Mouse (Mus musculus) limb, embryonic 15.5 days (tissue): ENCODE results near the gene Phb2. TPM values are rescaled to one million over a fixed set of nuclear protein-coding genes. Genes with fewer than 3 reads are reported as not detected.
A peak's percentile ranks its signal among the peaks of the same experiment; 100 is the strongest.

ENCODE experiments used
- ATAC-seq: fragments of 200-750 bp; cut with Nextera tagmentation; 2 replicates; pipeline ENCODE4 v1.8.0; 2017; ENCODE audit warnings: low read depth, moderate TSS enrichment; ENCODE audit not compliant: insufficient number of reproducible peaks, low FRiP score, low TSS enrichment
- H3K27ac ChIP-seq: fragments of 300-500 bp; sonication (generic); 2 replicates; pipeline ENCODE4 v1.5.1; 2015; ENCODE audit warnings: moderate library complexity, mild to moderate bottlenecking, inconsistent platforms
- H3K27me3 ChIP-seq: fragments of 300-500 bp; sonication (generic); 2 replicates; pipeline ENCODE4 v1.6.1; 2015; ENCODE audit warnings: inconsistent platforms
- H3K36me3 ChIP-seq: fragments of 300-500 bp; sonication (generic); 2 replicates; pipeline ENCODE4 v1.6.1; 2015; ENCODE audit warnings: inconsistent platforms
- H3K4me1 ChIP-seq: fragments of 300-500 bp; sonication (generic); 2 replicates; pipeline ENCODE4 v1.6.1; 2015; ENCODE audit warnings: inconsistent platforms
- H3K4me2 ChIP-seq: fragments of 300-500 bp; sonication (generic); 2 replicates; pipeline ENCODE4 v1.6.1; 2015; ENCODE audit warnings: mild to moderate bottlenecking, inconsistent platforms
- H3K4me3 ChIP-seq: fragments of 300-500 bp; sonication (generic); 2 replicates; pipeline ENCODE4 v1.5.1; 2015; ENCODE audit warnings: mild to moderate bottlenecking, inconsistent platforms
- H3K9ac ChIP-seq: fragments of 300-500 bp; sonication (generic); 2 replicates; pipeline ENCODE4 v1.6.1; 2015; ENCODE audit warnings: inconsistent platforms
- H3K9me3 ChIP-seq: fragments of 300-500 bp; sonication (generic); 2 replicates; pipeline ENCODE4 v1.6.1; 2016; ENCODE audit warnings: inconsistent platforms
- WGBS: fragments of 180-500 bp; shearing (Covaris S2); methylation state at CpG from one replicate; pipeline ENCODE4 v1.1.7; 2015; 5-methylcytosine and 5-hydroxymethylcytosine counted together
- polyA plus RNA-seq: library from polyadenylated mRNA; unstranded; fragments of >200 nt; fragmentation: Nextera tagmentation; extraction: Ambion mirVana; gene quantifications from 2 replicates; pipeline ENCODE4 v1.2.1, GENCODE M21; 2015

The Phb2 gene
- 285 and 312 TPM in 2 replicates for polyA plus RNA-seq

DNA sequence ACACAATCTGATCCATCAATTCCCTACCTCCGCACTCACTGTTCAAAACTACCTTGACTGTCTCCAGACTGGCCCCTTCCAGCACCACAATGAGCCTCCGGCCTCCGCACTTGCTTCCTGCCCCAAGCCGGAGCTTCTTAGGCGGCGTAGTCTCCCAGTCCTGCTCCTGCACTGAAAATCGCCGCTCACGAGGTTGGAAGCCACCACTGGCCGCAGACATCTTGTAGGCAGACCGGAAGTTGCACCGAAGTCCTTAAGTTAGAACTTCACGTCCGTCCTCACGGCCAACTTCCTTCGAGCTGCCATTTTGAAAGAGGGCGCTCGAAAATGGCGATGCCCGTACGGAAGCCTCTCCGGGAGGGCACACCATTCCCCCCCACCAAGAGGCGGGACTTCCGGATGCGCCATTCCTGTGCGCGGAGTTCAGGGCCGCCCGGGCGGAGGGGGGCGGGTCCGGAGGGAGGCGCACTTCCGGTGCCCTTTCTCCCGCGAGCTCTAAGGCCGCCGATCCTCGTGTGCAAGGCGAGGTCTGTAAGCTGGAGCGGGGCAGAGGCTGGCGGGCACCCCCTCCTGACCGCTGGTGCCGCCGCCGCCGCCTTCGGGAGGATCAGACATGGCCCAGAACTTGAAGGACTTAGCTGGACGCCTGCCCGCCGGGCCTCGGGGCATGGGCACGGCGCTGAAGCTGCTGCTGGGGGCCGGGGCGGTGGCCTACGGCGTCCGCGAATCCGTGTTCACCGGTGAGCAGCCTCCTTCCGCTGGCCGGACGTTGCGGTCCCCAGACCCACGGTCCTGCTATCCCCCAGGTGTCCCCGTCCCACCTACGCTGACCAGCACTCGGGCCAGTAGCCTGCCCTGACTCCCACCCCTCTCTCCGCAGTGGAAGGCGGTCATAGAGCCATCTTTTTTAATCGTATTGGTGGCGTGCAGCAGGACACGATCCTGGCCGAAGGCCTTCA lies at the start of gene Phb2, which contains the start of gene Emg1:
Phb2 (plus strand) TSS at position 513 of the 959 bp plus-strand sequence.
Emg1 (minus strand) TSS at position 355 of the 959 bp plus-strand sequence.
- peak; percentile 95 for ATAC-seq
- under 1% methylated on average over 76 of the region's 76 CpGs for WGBS
- peak within 1 kb of the TSS; percentile 94 for H3K4me3 ChIP-seq
- H3K27me3 ChIP-seq: no peaks in the 10 kb centered on the region
- H3K4me2 ChIP-seq: peak within 1 kb of the TSS; percentile 85
- H3K36me3 ChIP-seq: peaks cover 53% of the 10 kb centered on the region
- H3K9ac ChIP-seq: peak within 1 kb of the TSS; percentile 85
- H3K9me3 ChIP-seq: no peaks in the 10 kb centered on the region
- H3K4me1 ChIP-seq: peaks cover 43% of the 10 kb centered on the region
- H3K27ac ChIP-seq: peak within 1 kb of the TSS; percentile 90

GRCm38 (mm10) chr6:124662477-124663423 lies 49.4 kb upstream of the Phb2 start, which contains the start of gene Lpcat3:
TSS of gene Lpcat3 (plus strand) at chr6:124663027.
- H3K36me3 ChIP-seq: no peaks in the 10 kb centered on the region
- H3K4me1 ChIP-seq: peaks cover 12% of the 10 kb centered on the region; the same call in 1 of the 2 replicates
- WGBS: under 1% methylated on average over 79 of the region's 87 CpGs
- H3K27ac ChIP-seq: peak within 1 kb of the TSS; percentile 83
- 0 out of 2 replicates have a peak, but pooled peaks cover 3% of the 10 kb centered on the region for H3K9me3 ChIP-seq
- H3K9ac ChIP-seq: peak within 1 kb of the TSS; percentile 58
- peak within 1 kb of the TSS; percentile 72 for H3K4me2 ChIP-seq
- peak; percentile 98 for ATAC-seq
- no peaks in the 10 kb centered on the region for H3K27me3 ChIP-seq
- peak within 1 kb of the TSS; percentile 68 for H3K4me3 ChIP-seq

DNA sequence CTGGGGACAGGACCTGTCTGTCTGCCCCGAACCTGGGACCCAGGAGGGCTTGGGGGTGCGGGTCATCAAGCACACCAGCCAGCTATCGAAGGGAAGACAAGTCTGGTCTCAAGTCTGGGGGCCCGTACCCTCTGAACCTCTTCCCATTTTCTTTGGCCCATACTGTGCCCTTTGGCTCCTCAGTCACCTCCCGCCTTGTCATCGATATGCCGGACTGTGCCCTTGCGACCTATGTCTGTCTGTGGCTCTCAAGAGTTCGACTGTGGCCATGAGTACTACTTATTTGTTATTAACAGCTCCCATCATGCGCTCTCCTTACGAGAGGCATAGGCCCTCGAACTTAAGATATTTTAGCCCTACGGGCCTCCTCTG lies 48.7 kb upstream of the Phb2 start:
- peak overlapping the region; percentile 72 for H3K4me2 ChIP-seq
- H3K4me3 ChIP-seq: peak overlapping the region; percentile 68
- H3K9me3 ChIP-seq: 0 out of 2 replicates have a peak, but pooled peaks cover 3% of the 10 kb centered on the region
- no peaks in the 10 kb centered on the region for H3K27me3 ChIP-seq
- peak overlapping the region; percentile 83 for H3K27ac ChIP-seq
- peak overlapping the region; percentile 58 for H3K9ac ChIP-seq
- no peaks in the 10 kb centered on the region for H3K36me3 ChIP-seq
- H3K4me1 ChIP-seq: peaks cover 12% of the 10 kb centered on the region; the same call in 1 of the 2 replicates
- no peak for ATAC-seq
- WGBS: 10% methylated on average over 13 of the region's 13 CpGs

DNA sequence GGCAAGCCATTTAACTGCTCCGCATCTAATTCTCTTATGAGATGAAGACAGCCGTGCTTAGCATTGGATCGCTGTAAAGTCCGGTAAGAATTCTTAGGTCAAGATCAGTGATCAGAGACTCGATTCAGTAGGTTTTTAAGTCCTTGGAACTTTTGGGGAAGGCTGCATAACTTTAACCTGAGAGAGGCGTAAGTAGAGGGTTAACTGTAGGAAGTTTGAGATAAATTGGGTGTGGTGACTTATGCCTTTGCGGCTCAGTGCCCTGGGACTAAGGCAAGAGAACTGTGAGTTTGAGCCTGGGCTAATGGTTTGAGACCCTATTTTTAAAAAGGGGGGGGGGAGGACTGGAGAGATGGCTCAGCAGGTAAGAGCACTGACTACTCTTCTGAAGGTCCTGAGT lies 47.9 kb upstream of the Phb2 start:
- 63% methylated on average over 7 of the region's 7 CpGs for WGBS
- Histone ChIP-seq H3K4me1 (peaks cover 12% of the 10 kb centered on the region; the same call in 1 of the 2 replicates), H3K27me3 (no peaks in the 10 kb centered on the region), H3K9me3 (no peaks in the 10 kb centered on the region), H3K9ac (no peak overlapping the region), H3K4me3 (no peak overlapping the region), H3K36me3 (no peaks in the 10 kb centered on the region), H3K4me2 (peak overlapping the region; percentile 72; the same call in 1 of the 2 replicates), H3K27ac (no peak overlapping the region)
- ATAC-seq: no peak

GRCm38 (mm10) chr6:124665011-124665410 lies 47.1 kb upstream of the Phb2 start:
- H3K27me3 ChIP-seq: no peaks in the 10 kb centered on the region
- H3K9ac ChIP-seq: no peak overlapping the region
- no peak overlapping the region for H3K27ac ChIP-seq
- peaks cover 12% of the 10 kb centered on the region; the same call in 1 of the 2 replicates for H3K4me1 ChIP-seq
- H3K4me2 ChIP-seq: no peak overlapping the region
- no peak for ATAC-seq
- no peaks in the 10 kb centered on the region for H3K9me3 ChIP-seq
- no peaks in the 10 kb centered on the region for H3K36me3 ChIP-seq
- WGBS: 87% methylated on average over 10 of the region's 10 CpGs
- H3K4me3 ChIP-seq: no peak overlapping the region

DNA sequence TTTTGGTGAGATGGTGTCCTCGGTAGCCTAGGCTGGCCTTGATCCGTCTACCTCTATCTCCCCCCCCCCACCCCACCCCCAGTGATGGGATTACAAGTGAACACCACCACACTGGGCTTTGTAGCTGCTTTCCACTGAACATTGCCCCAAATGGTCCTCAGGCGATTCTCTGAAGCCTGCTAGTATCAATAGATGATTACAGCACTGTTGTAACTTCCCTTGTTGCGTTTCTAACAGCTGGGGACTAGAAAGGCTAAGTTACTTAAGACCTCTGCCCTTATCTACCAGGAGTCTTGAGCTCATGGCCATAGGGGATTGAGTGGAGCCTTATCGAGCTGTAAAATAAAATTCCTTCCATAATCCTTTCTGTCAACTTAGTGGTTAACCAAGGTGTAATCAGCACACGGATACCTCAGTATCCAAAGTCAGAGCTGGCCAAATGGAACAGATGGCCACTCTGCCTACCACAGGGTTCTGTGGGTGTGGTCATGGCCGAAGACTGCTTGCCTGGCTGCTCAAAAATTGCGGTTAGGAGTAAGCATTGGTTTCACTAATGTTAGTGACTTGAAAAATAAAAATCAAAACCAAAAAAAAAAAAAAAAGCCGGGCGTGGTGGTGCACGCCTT lies 42.8 kb upstream of the Phb2 start:
- Histone ChIP-seq H3K4me3 (no peak overlapping the region), H3K9ac (no peak overlapping the region), H3K27me3 (no peaks in the 10 kb centered on the region), H3K9me3 (no peaks in the 10 kb centered on the region), H3K27ac (no peak overlapping the region), H3K4me1 (peaks cover 13% of the 10 kb centered on the region), H3K4me2 (no peak overlapping the region), H3K36me3 (peaks cover 5% of the 10 kb centered on the region; the same call in 1 of the 2 replicates)
- 80% methylated on average over 11 of the region's 11 CpGs for WGBS
- no peak for ATAC-seq

GRCm38 (mm10) chr6:124670281-124670900 lies 41.7 kb upstream of the Phb2 start:
- H3K4me3 ChIP-seq: no peak overlapping the region
- no peak overlapping the region for H3K4me2 ChIP-seq
- peaks cover 13% of the 10 kb centered on the region for H3K4me1 ChIP-seq
- no peaks in the 10 kb centered on the region for H3K9me3 ChIP-seq
- ATAC-seq: no peak
- whole genome bisulfite sequencing: 87% methylated on average over 7 of the region's 7 CpGs
- H3K9ac ChIP-seq: no peak overlapping the region
- H3K27me3 ChIP-seq: no peaks in the 10 kb centered on the region
- H3K27ac ChIP-seq: no peak overlapping the region
- H3K36me3 ChIP-seq: peaks cover 7% of the 10 kb centered on the region; the same call in 1 of the 2 replicates

GRCm38 (mm10) chr6:124672100-124672499 lies 40.0 kb upstream of the Phb2 start:
- peaks cover 7% of the 10 kb centered on the region; the same call in 1 of the 2 replicates for H3K36me3 ChIP-seq
- H3K4me1 ChIP-seq: peaks cover 13% of the 10 kb centered on the region
- ATAC-seq: no peak
- no peak overlapping the region for H3K4me3 ChIP-seq
- H3K27me3 ChIP-seq: no peaks in the 10 kb centered on the region
- H3K27ac ChIP-seq: no peak overlapping the region; the same call in 1 of the 2 replicates
- H3K4me2 ChIP-seq: no peak overlapping the region
- no peak overlapping the region for H3K9ac ChIP-seq
- H3K9me3 ChIP-seq: no peaks in the 10 kb centered on the region
- WGBS: 42% methylated on average over 6 of the region's 6 CpGs

- H3K4me2 ChIP-seq: no peak overlapping the region
- H3K9me3 ChIP-seq: no peaks in the 10 kb centered on the region
- H3K4me3 ChIP-seq: no peak overlapping the region
- peaks cover 13% of the 10 kb centered on the region for H3K4me1 ChIP-seq
- peak overlapping the region; percentile 33 for H3K27ac ChIP-seq
- peaks cover 7% of the 10 kb centered on the region; the same call in 1 of the 2 replicates for H3K36me3 ChIP-seq
- ATAC-seq: 0 out of 2 replicates have a peak, but pooled peaks have one; percentile 55
- H3K27me3 ChIP-seq: no peaks in the 10 kb centered on the region
- 59% methylated on average over 9 of the region's 9 CpGs for WGBS
- H3K9ac ChIP-seq: no peak overlapping the region
Observed at GRCm38 (mm10) chr6:124673619-124674018, 38.5 kb upstream of the Phb2 start.

DNA sequence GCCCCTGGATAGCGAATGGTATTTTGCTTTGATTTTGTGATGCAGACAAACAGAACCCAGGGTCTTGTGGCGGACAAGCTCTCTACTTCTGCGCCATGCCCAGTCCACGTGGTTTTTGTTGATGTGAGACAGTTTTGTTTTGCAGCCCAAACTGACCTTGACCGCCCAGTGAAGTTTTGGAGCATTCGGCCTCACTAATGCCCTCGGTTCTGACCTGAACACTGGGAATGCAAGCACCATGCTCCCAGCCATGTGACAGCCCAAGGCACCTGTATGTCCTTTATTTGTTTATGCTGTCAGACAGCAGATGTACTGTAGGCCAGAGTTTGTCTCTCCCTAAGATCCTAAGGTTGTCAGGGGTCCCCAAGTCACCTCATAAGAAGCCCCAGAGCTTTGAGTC lies 37.5 kb upstream of the Phb2 start:
- no peaks in the 10 kb centered on the region for H3K9me3 ChIP-seq
- no peaks in the 10 kb centered on the region for H3K27me3 ChIP-seq
- H3K27ac ChIP-seq: no peak overlapping the region
- no peak for ATAC-seq
- WGBS: 96% methylated on average over 7 of the region's 7 CpGs
- H3K4me2 ChIP-seq: no peak overlapping the region
- H3K4me3 ChIP-seq: no peak overlapping the region
- H3K4me1 ChIP-seq: peaks cover 13% of the 10 kb centered on the region
- peaks cover 7% of the 10 kb centered on the region; the same call in 1 of the 2 replicates for H3K36me3 ChIP-seq
- no peak overlapping the region for H3K9ac ChIP-seq
